Mouse (Mus musculus) lung, embryonic 16.5 days (tissue): Measurements from ENCODE around the gene Numbl. TPM values are rescaled to one million over a fixed set of nuclear protein-coding genes. Genes with fewer than 3 reads are reported as not detected.
A peak's percentile ranks its signal among the peaks of the same experiment; 100 is the strongest.

Experiments used
- ATAC-seq: fragments of 200-750 bp; cut with Nextera tagmentation; 2 replicates; pipeline ENCODE4 v1.8.0; 2017; ENCODE audit warnings: low read depth, mild to moderate bottlenecking, moderate library complexity
- H3K27ac ChIP-seq: fragments of 300-500 bp; sonication (generic); 2 replicates; pipeline ENCODE4 v1.5.1; 2014; ENCODE audit warnings: mild to moderate bottlenecking, control low read depth, low read length
- H3K27me3 ChIP-seq: fragments of 300-500 bp; sonication (generic); 2 replicates; pipeline ENCODE4 v1.6.1; 2014; ENCODE audit warnings: low read depth, low read length, mixed read lengths; ENCODE audit not compliant: control insufficient read depth, insufficient read depth
- H3K36me3 ChIP-seq: fragments of 300-500 bp; sonication (generic); 2 replicates; pipeline ENCODE4 v1.6.1; 2014; ENCODE audit warnings: low read length; ENCODE audit not compliant: control insufficient read depth, insufficient read depth
- H3K4me1 ChIP-seq: fragments of 300-500 bp; sonication (generic); replicated peaks from 2 replicates; pipeline ENCODE4 v1.6.1; 2014; ENCODE audit warnings: low read length, mixed read lengths; ENCODE audit not compliant: control insufficient read depth, insufficient read depth
- H3K4me2 ChIP-seq: fragments of 300-500 bp; sonication (generic); 2 replicates; pipeline ENCODE4 v1.6.1; 2014; ENCODE audit warnings: low read depth, low read length, control low read depth
- H3K4me3 ChIP-seq: fragments of 300-500 bp; sonication (generic); 2 replicates; pipeline ENCODE4 v1.5.1; 2014; ENCODE audit warnings: mild to moderate bottlenecking, low read length, control low read depth
- H3K9ac ChIP-seq: fragments of 300-500 bp; sonication (generic); 2 replicates; pipeline ENCODE4 v1.6.1; 2014; ENCODE audit warnings: low read length, control low read depth
- H3K9me3 ChIP-seq: fragments of 300-500 bp; sonication (generic); 2 replicates; pipeline ENCODE4 v1.6.1; 2016; ENCODE audit warnings: low read length; ENCODE audit not compliant: control insufficient read depth
- WGBS: fragments of 180-500 bp; shearing (Covaris S2); extraction: QIAGEN DNeasy Blood & Tissue Kit; methylation state at CpG from one replicate; pipeline ENCODE4 v1.1.7; 2014; 5-methylcytosine and 5-hydroxymethylcytosine counted together
- polyA plus RNA-seq: library from polyadenylated mRNA; unstranded; fragments of >200 nt; fragmentation: Nextera tagmentation; extraction: Ambion mirVana; gene quantifications from 2 replicates; pipeline ENCODE4 v1.2.1, GENCODE M21; 2015

Gene Numbl
- polyA plus RNA-seq, 1 experiment from 2014 or later = 14.9 TPM

- peak overlapping the region; percentile 94 for H3K4me2 ChIP-seq
- H3K4me3 ChIP-seq = peak overlapping the region; percentile 73
- no peak overlapping the region for H3K27ac ChIP-seq
- peaks cover 54% of the 10 kb centered on the region for H3K4me1 ChIP-seq
- H3K9ac ChIP-seq = peak overlapping the region; percentile 64
- peaks cover 34% of the 10 kb centered on the region for H3K27me3 ChIP-seq
- H3K36me3 ChIP-seq = 0 out of 2 replicates have a peak, but pooled peaks cover 5% of the 10 kb centered on the region
- no peak for ATAC-seq
- H3K9me3 ChIP-seq = no peaks in the 10 kb centered on the region
- WGBS = 24% methylated on average over 17 of the region's 17 CpGs
Measured at GRCm38 (mm10) chr7:27329981-27330380, 71.7 kb downstream of the Numbl start.

GRCm38 (mm10) chr7:27330709-27331540 lies 72.7 kb downstream of the Numbl start:
- Histone ChIP-seq H3K27ac (peak overlapping the region; percentile 98), H3K4me3 (peak overlapping the region; percentile 73), H3K9me3 (no peaks in the 10 kb centered on the region), H3K27me3 (peaks cover 37% of the 10 kb centered on the region), H3K4me1 (peaks cover 50% of the 10 kb centered on the region), H3K4me2 (peak overlapping the region; percentile 94), H3K36me3 (0 out of 2 replicates have a peak, but pooled peaks cover 5% of the 10 kb centered on the region), H3K9ac (peak overlapping the region; percentile 92)
- peak; percentile 78 for ATAC-seq
- under 1% methylated on average over 39 of the region's 39 CpGs for WGBS

- H3K9me3 ChIP-seq = no peaks in the 10 kb centered on the region
- H3K27ac ChIP-seq = peak overlapping the region; percentile 98
- H3K4me3 ChIP-seq = peak overlapping the region; percentile 73
- H3K36me3 ChIP-seq = 0 out of 2 replicates have a peak, but pooled peaks cover 5% of the 10 kb centered on the region
- whole genome bisulfite sequencing = 3% methylated on average over 8 of the region's 8 CpGs
- H3K4me1 ChIP-seq = peaks cover 49% of the 10 kb centered on the region
- no peak for ATAC-seq
- H3K4me2 ChIP-seq = peak overlapping the region; percentile 94
- H3K27me3 ChIP-seq = peaks cover 39% of the 10 kb centered on the region
- H3K9ac ChIP-seq = peak overlapping the region; percentile 92
Measured at GRCm38 (mm10) chr7:27331541-27331851, 73.3 kb downstream of the Numbl start.

Other genes starting within 250 kb of the Numbl start
- gene Cyp2a12, start 229.4 kb upstream of the Numbl start, polyA plus RNA-seq = not detected in 2 replicates
- gene Cyp2f2, start 138.5 kb upstream of the Numbl start, polyA plus RNA-seq = 75.8 and 84.9 TPM in 2 replicates
- gene Cyp2t4, start 104.7 kb upstream of the Numbl start, polyA plus RNA-seq = 0.18 TPM in 1 of 2 replicates, not detected in the other
- gene Egln2, start 91.6 kb upstream of the Numbl start, polyA plus RNA-seq = 68.8 and 72.9 TPM in 2 replicates
- gene Rab4b, start 79.5 kb upstream of the Numbl start, polyA plus RNA-seq = 73.2 and 76.1 TPM in 2 replicates
- gene Gm21983, start 77.3 kb upstream of the Numbl start, polyA plus RNA-seq = 1.4 and 1.7 TPM in 2 replicates
- gene Mia, start 77.3 kb upstream of the Numbl start, polyA plus RNA-seq = 170 and 185 TPM in 2 replicates
- gene BC024978, start 62.7 kb upstream of the Numbl start, polyA plus RNA-seq = 3.1 and 3.5 TPM in 2 replicates
- 246 and 251 TPM in 2 replicates for gene Snrpa, start 62.2 kb upstream of the Numbl start, polyA plus RNA-seq
- 4.1 and 4.3 TPM in 2 replicates for gene Itpkc, start 29.8 kb upstream of the Numbl start, polyA plus RNA-seq
- 23.4 and 23.5 TPM in 2 replicates for gene Coq8b, start 25.4 kb upstream of the Numbl start, polyA plus RNA-seq
- gene Ltbp4, start 79.3 kb downstream of the Numbl start, polyA plus RNA-seq = 107 and 127 TPM in 2 replicates
- 43.6 and 46.2 TPM in 2 replicates for gene Shkbp1, start 97.6 kb downstream of the Numbl start, polyA plus RNA-seq
- 0.52 and 1.1 TPM in 2 replicates for gene Gm20479, start 99.0 kb downstream of the Numbl start, polyA plus RNA-seq
- gene Sptbn4, start 189.3 kb downstream of the Numbl start, polyA plus RNA-seq = 0.29 and 0.41 TPM in 2 replicates
- gene Blvrb, start 189.5 kb downstream of the Numbl start, polyA plus RNA-seq = 58.3 and 75.9 TPM in 2 replicates
- gene Sertad3, start 215.3 kb downstream of the Numbl start, polyA plus RNA-seq = 28.4 and 30.7 TPM in 2 replicates
- 55.6 and 57.3 TPM in 2 replicates for gene Sertad1, start 228.5 kb downstream of the Numbl start, polyA plus RNA-seq
- 13.0 and 13.6 TPM in 2 replicates for gene Prx, start 240.9 kb downstream of the Numbl start, polyA plus RNA-seq